Mouse (Mus musculus): ENCODE data around the gene Spin2f. TPM values are rescaled to one million over a fixed set of nuclear protein-coding genes. Genes with fewer than 3 reads are reported as not detected.
"Not testable (repeated sequence)": the region's sequence is repeated elsewhere in the genome, so short reads cannot be mapped to it uniquely, and the experiment has no call there.

Gene Spin2f
- not detected in 2 replicates for polyA plus RNA-seq (2016; fragmentation: Nextera tagmentation; extraction: Ambion mirVana)

DNA sequence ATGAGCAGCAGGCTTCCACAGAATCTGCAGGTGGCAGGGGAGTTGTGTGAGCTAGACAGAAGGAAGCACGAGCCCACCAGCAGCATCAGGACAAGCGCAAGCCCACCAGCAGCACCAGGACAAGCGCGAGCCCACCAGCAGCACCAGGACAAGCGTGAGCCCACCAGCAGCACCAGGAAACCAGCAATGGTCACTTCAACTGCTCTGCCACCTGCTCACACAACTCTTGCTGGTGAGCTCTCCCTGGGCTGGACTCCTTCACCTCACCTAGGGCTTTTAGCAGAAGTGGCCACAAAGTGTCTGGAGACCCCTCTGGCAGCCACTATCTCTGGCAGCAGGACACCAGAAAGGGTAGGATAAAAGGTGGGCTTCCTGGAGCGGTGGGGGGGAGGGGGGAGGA, at the start of gene Spin2f:
Spin2f (plus strand) TSS at position 301 of the 400 bp plus-strand sequence.
- not testable (repeated sequence) for H3K4me3 ChIP-seq; H3K36me3 ChIP-seq (replicated peaks); DNase-seq (ENCODE audit: extremely low spot score, low spot score); H3K4me1 ChIP-seq; H3K27me3 ChIP-seq (ENCODE audit: poor library complexity, severe bottlenecking); H3K27ac ChIP-seq
- 57% methylated on average over 1 of the region's 6 CpGs for WGBS
- peaks cover 13% of the 10 kb centered on the region for H3K9me3 ChIP-seq

- not testable (repeated sequence) for H3K4me3 ChIP-seq; H3K27ac ChIP-seq; H3K36me3 ChIP-seq (replicated peaks); H3K27me3 ChIP-seq (ENCODE audit: poor library complexity, severe bottlenecking); H3K4me1 ChIP-seq; DNase-seq (ENCODE audit: extremely low spot score, low spot score)
- peaks cover 47% of the 10 kb centered on the region for H3K9me3 ChIP-seq
- 90% methylated on average over 7 of the region's 7 CpGs for WGBS
Observed at GRCm38 (mm10) chrX:31212136-31212535, 41.6 kb upstream of the Spin2f start.

DNA sequence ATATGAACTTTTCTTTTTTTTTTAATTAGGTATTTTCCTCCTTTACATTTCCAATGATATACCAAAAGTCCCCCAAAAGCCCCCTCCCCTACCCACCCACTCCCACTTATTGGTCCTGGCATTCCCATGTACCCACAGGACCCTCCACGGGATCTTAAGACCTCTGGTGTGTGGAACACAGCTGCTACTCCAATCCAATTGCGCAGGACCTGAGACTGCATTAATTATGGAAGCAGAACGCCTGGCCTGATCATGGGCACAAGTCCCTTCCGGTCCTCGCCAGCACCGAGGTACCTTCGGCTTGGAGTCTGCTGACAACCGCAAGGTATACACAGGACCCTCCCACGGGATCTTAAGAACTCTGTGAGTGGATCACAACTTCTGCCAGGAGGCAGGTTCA, 30.2 kb upstream of the Spin2f start:
- not testable (repeated sequence) for H3K36me3 ChIP-seq (replicated peaks); H3K27ac ChIP-seq; H3K4me1 ChIP-seq; H3K4me3 ChIP-seq; H3K27me3 ChIP-seq (ENCODE audit: poor library complexity, severe bottlenecking); DNase-seq (ENCODE audit: extremely low spot score, low spot score)
- WGBS, result 84% methylated on average over 9 of the region's 9 CpGs
- H3K9me3 ChIP-seq, result peaks cover 50% of the 10 kb centered on the region

DNA sequence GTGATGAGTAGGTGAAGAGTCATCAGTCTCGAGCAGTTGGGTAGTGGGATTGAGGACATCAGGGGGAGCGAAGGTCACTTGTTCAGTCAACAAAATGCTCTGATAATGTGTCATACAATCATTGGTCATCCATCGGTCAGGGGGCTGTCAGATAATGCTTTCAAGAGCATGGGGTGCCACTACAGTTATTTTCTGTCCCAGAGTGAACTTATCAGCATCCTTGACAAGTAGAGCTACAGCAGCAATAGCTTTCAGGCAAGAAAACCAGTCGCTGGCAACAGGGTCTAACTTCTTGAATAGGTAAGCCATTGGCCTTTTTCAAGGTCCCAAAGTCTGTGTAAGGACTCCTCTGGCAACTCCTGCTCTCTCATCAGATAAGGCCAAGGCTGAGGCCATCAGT, 18.6 kb upstream of the Spin2f start:
- H3K27ac ChIP-seq; H3K4me3 ChIP-seq; H3K27me3 ChIP-seq (ENCODE audit: poor library complexity, severe bottlenecking); H3K36me3 ChIP-seq (replicated peaks); DNase-seq (ENCODE audit: extremely low spot score, low spot score); H3K4me1 ChIP-seq: not testable (repeated sequence)
- WGBS, result 69% methylated on average over 4 of the region's 4 CpGs
- peaks cover 60% of the 10 kb centered on the region for H3K9me3 ChIP-seq

- H3K4me3 ChIP-seq; H3K27ac ChIP-seq; H3K36me3 ChIP-seq (replicated peaks); DNase-seq (ENCODE audit: extremely low spot score, low spot score); H3K4me1 ChIP-seq; H3K27me3 ChIP-seq (ENCODE audit: poor library complexity, severe bottlenecking): not testable (repeated sequence)
- peaks cover 38% of the 10 kb centered on the region for H3K9me3 ChIP-seq
- WGBS, result 86% methylated on average over 3 of the region's 3 CpGs
Observed at GRCm38 (mm10) chrX:31241754-31242153, 11.9 kb upstream of the Spin2f start.

Other genes with a start within 250 kb of the Spin2f start
- gene Btbd35f29, start 136.2 kb upstream of the Spin2f start, polyA plus RNA-seq (2016; fragmentation: Nextera tagmentation; extraction: Ambion mirVana), result not detected in 2 replicates
- not detected in 2 replicates for gene Btbd35f26, start 82.6 kb downstream of the Spin2f start, polyA plus RNA-seq (2016; fragmentation: Nextera tagmentation; extraction: Ambion mirVana)
- not detected in 2 replicates for gene Btbd35f19, start 130.0 kb downstream of the Spin2f start, polyA plus RNA-seq (2016; fragmentation: Nextera tagmentation; extraction: Ambion mirVana)